Mouse (Mus musculus) cerebellum, postnatal 25 days (tissue): Measurements from ENCODE around the gene Cfap20.
"Not testable (repeated sequence)": the region's sequence is repeated elsewhere in the genome, so short reads cannot be mapped to it uniquely, and the experiment has no call there.

Experiments used
- DNase-seq, 2 experiments: peaks; one replicate each; pipeline ENCODE4 v3.0.0; 2021; ENCODE audit warnings: mixed read lengths in 2 of 2

Gene Cfap20

GRCm38 (mm10) chr8:95411309-95411972, 23.2 kb downstream of the Cfap20 start:
- no peak for DNase-seq

GRCm38 (mm10) chr8:95409518-95409917, 25.2 kb downstream of the Cfap20 start:
- DNase-seq, result no peak

- DNase-seq, result no peak
Measured at GRCm38 (mm10) chr8:95401091-95401490, 33.6 kb downstream of the Cfap20 start.

- DNase-seq, result no peak
Measured at GRCm38 (mm10) chr8:95399131-95399530, 35.5 kb downstream of the Cfap20 start.

- DNase-seq, result no peak
Measured at GRCm38 (mm10) chr8:95397201-95397600, 37.5 kb downstream of the Cfap20 start.

- DNase-seq, result no peak
Measured at GRCm38 (mm10) chr8:95396752-95397151, 37.9 kb downstream of the Cfap20 start.

- DNase-seq, result no peak
Measured at GRCm38 (mm10) chr8:95395186-95395918, 39.3 kb downstream of the Cfap20 start.

GRCm38 (mm10) chr8:95392604-95393003, 42.1 kb downstream of the Cfap20 start:
- no peak for DNase-seq

- no peak for DNase-seq
Measured at GRCm38 (mm10) chr8:95391101-95391500, 43.6 kb downstream of the Cfap20 start.

- DNase-seq, result no peak
Measured at GRCm38 (mm10) chr8:95390312-95390711, 44.4 kb downstream of the Cfap20 start.

- no peak for DNase-seq
Measured at GRCm38 (mm10) chr8:95387936-95388335, 46.7 kb downstream of the Cfap20 start.

GRCm38 (mm10) chr8:95387221-95387620, 47.4 kb downstream of the Cfap20 start:
- DNase-seq, result no peak

- DNase-seq, result no peak
Measured at GRCm38 (mm10) chr8:95386037-95386436, 48.6 kb downstream of the Cfap20 start.

- no peak for DNase-seq
Measured at GRCm38 (mm10) chr8:95384501-95384900, 50.2 kb downstream of the Cfap20 start.

GRCm38 (mm10) chr8:95381595-95381994, 53.1 kb downstream of the Cfap20 start:
- no peak for DNase-seq

- no peak for DNase-seq
Measured at GRCm38 (mm10) chr8:95380953-95381352, 53.7 kb downstream of the Cfap20 start.

- DNase-seq, result not testable (repeated sequence)
Measured at GRCm38 (mm10) chr8:95378928-95379327, 55.7 kb downstream of the Cfap20 start.

- DNase-seq, result no peak
Measured at GRCm38 (mm10) chr8:95377863-95378291, 56.8 kb downstream of the Cfap20 start.

- DNase-seq, result no peak
Measured at GRCm38 (mm10) chr8:95377101-95377500, 57.6 kb downstream of the Cfap20 start.

- DNase-seq, result no peak
Measured at GRCm38 (mm10) chr8:95376309-95376999, 58.2 kb downstream of the Cfap20 start.

GRCm38 (mm10) chr8:95375374-95375930, 59.2 kb downstream of the Cfap20 start:
- no peak for DNase-seq

GRCm38 (mm10) chr8:95374429-95374828, 60.2 kb downstream of the Cfap20 start:
- no peak for DNase-seq

- DNase-seq, result no peak
Measured at GRCm38 (mm10) chr8:95373389-95374002, 61.2 kb downstream of the Cfap20 start.
